Mouse (Mus musculus): ENCODE measurements around the gene Tomm22. TPM values are rescaled to one million over a fixed set of nuclear protein-coding genes. Genes with fewer than 3 reads are reported as not detected.

Gene Tomm22
- polyA plus RNA-seq (2015; fragmentation: Nextera tagmentation; extraction: Ambion mirVana), result 116 and 125 TPM in 2 replicates

DNA sequence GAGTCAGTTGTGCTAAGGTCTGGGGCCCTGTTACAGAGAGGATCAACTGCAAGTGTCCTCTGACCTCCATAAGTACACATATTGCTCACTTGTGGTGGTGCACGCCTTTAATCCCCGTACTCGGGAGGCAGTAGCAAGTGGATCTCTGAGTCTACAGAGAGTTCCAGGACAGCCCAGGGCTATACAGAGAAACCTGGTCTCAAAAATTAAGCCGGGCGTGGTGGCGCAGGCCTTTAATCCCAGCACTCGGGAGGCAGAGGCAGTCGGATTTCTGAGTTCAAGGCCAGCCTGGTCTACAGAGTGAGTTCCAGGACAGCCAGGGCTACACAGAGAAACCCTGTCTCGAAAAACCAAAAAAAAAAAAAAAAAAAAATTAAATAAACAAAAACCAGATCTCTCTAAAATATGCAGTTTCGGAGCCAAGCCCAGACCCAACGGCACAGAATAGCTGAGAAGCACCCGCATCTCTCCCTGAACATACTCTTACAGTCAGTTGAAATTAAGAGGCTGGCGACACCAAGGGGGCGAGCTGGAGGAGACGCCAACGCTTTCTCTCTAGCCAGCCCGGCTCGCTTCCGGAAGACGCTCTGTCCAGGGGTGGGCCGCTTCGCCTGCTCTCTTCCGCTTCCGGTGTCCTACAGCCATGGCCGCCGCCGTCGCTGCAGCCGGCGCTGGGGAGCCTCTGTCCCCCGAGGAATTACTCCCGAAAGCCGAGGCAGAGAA lies at the start of gene Tomm22:
Tomm22 (plus strand) TSS at position 613 of the 723 bp plus-strand sequence.
- no peaks in the 10 kb centered on the region for H3K27me3 ChIP-seq (ENCODE audit: control insufficient read depth, insufficient read depth, low read depth, low read length)
- H3K4me3 ChIP-seq (ENCODE audit: low read depth, low read length), result peak within 1 kb of the TSS; percentile 74
- ATAC-seq (ENCODE audit: low read depth), result peak; percentile 98
- WGBS (ENCODE audit: insufficient replicate concordance), result 14% methylated on average over 33 of the region's 33 CpGs
- no peaks in the 10 kb centered on the region for H3K9me3 ChIP-seq (replicated peaks; ENCODE audit: control insufficient read depth, low read length)
- H3K36me3 ChIP-seq (ENCODE audit: control insufficient read depth, insufficient read depth), result peaks cover 22% of the 10 kb centered on the region
- H3K9ac ChIP-seq (ENCODE audit: low read depth, low read length), result peak within 1 kb of the TSS; percentile 79
- peaks cover 13% of the 10 kb centered on the region for H3K4me1 ChIP-seq (ENCODE audit: control insufficient read depth, low read depth, low read length)
- peak within 1 kb of the TSS; percentile 54 for H3K27ac ChIP-seq (ENCODE audit: low read length)
- peak within 1 kb of the TSS; percentile 71 for H3K4me2 ChIP-seq (ENCODE audit: low read depth, low read length)

DNA sequence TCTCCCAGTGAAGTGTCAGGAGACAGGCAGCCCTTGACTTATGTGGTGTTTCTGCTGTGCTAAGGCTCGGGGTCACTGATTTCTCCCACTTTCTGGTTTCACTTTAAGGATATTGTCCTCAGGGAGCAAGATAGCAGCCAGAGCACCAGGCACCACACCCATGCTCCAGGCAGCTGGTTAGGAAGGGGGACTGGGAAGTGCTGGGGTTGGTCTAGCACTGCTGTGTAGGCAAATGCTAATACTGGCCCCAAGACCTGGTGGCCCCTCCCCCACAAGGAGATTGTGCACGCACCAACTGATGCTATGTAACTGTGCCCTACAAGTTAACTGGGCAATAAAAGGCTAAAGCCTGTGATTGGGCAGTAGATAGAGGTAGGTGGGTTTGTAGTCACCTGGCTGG lies 40.2 kb upstream of the Tomm22 start:
- Histone ChIP-seq H3K27me3 (ENCODE audit: control insufficient read depth, insufficient read depth, low read depth, low read length) (no peaks in the 10 kb centered on the region), H3K9me3 (replicated peaks; ENCODE audit: control insufficient read depth, low read length) (no peaks in the 10 kb centered on the region), H3K4me1 (ENCODE audit: control insufficient read depth, low read depth, low read length) (no peaks in the 10 kb centered on the region), H3K36me3 (ENCODE audit: control insufficient read depth, insufficient read depth) (no peaks in the 10 kb centered on the region), H3K27ac (ENCODE audit: low read length) (no peak overlapping the region), H3K4me3 (ENCODE audit: low read depth, low read length) (no peak overlapping the region), H3K4me2 (ENCODE audit: low read depth, low read length) (no peak overlapping the region), H3K9ac (ENCODE audit: low read depth, low read length) (no peak overlapping the region)
- 59% methylated on average over 2 of the region's 2 CpGs for WGBS (ENCODE audit: insufficient replicate concordance)
- no peak for ATAC-seq (ENCODE audit: low read depth)

GRCm38 (mm10) chr15:79641135-79641817 lies 29.4 kb upstream of the Tomm22 start:
- no peak overlapping the region for H3K4me3 ChIP-seq (ENCODE audit: low read depth, low read length)
- 47% methylated on average over 11 of the region's 12 CpGs for WGBS (ENCODE audit: insufficient replicate concordance)
- H3K36me3 ChIP-seq (ENCODE audit: control insufficient read depth, insufficient read depth), result no peaks in the 10 kb centered on the region
- H3K4me1 ChIP-seq (ENCODE audit: control insufficient read depth, low read depth, low read length), result no peaks in the 10 kb centered on the region
- H3K9ac ChIP-seq (ENCODE audit: low read depth, low read length), result no peak overlapping the region
- ATAC-seq (ENCODE audit: low read depth), result no peak
- H3K27ac ChIP-seq (ENCODE audit: low read length), result no peak overlapping the region
- no peak overlapping the region for H3K4me2 ChIP-seq (ENCODE audit: low read depth, low read length)
- H3K9me3 ChIP-seq (replicated peaks; ENCODE audit: control insufficient read depth, low read length), result no peaks in the 10 kb centered on the region
- no peaks in the 10 kb centered on the region for H3K27me3 ChIP-seq (ENCODE audit: control insufficient read depth, insufficient read depth, low read depth, low read length)

DNA sequence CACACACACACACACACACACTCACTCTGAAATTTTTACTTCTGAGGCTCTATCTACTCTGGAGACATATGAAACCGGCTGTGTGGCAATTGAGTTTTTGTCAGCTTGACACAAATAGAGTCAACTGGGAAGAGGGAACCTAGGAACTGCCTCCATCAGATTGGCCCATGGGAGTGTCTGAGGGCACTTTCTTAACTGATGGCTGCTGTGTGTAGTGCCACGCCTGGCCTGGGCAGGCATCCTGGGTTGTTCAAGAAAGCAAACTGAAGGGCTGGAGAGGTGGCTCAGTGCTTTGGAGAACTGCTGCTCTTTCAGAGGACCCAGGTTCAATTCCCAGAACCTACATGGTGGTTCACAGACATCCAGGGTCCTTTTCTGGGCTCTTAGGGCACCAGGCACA lies 25.2 kb upstream of the Tomm22 start:
- Histone ChIP-seq H3K4me3 (ENCODE audit: low read depth, low read length) (no peak overlapping the region), H3K36me3 (ENCODE audit: control insufficient read depth, insufficient read depth) (no peaks in the 10 kb centered on the region), H3K27ac (ENCODE audit: low read length) (no peak overlapping the region), H3K9me3 (replicated peaks; ENCODE audit: control insufficient read depth, low read length) (no peaks in the 10 kb centered on the region), H3K9ac (ENCODE audit: low read depth, low read length) (no peak overlapping the region), H3K4me2 (ENCODE audit: low read depth, low read length) (no peak overlapping the region), H3K4me1 (ENCODE audit: control insufficient read depth, low read depth, low read length) (no peaks in the 10 kb centered on the region), H3K27me3 (ENCODE audit: control insufficient read depth, insufficient read depth, low read depth, low read length) (no peaks in the 10 kb centered on the region)
- 33% methylated on average over 2 of the region's 2 CpGs for WGBS (ENCODE audit: insufficient replicate concordance)
- ATAC-seq (ENCODE audit: low read depth), result no peak

- no peaks in the 10 kb centered on the region for H3K27me3 ChIP-seq (ENCODE audit: control insufficient read depth, insufficient read depth, low read depth, low read length)
- no peak overlapping the region for H3K4me3 ChIP-seq (ENCODE audit: low read depth, low read length)
- 74% methylated on average over 12 of the region's 12 CpGs for WGBS (ENCODE audit: insufficient replicate concordance)
- no peaks in the 10 kb centered on the region for H3K9me3 ChIP-seq (replicated peaks; ENCODE audit: control insufficient read depth, low read length)
- H3K27ac ChIP-seq (ENCODE audit: low read length), result no peak overlapping the region
- H3K4me2 ChIP-seq (ENCODE audit: low read depth, low read length), result no peak overlapping the region
- H3K4me1 ChIP-seq (ENCODE audit: control insufficient read depth, low read depth, low read length), result no peaks in the 10 kb centered on the region
- no peaks in the 10 kb centered on the region for H3K36me3 ChIP-seq (ENCODE audit: control insufficient read depth, insufficient read depth)
- no peak overlapping the region for H3K9ac ChIP-seq (ENCODE audit: low read depth, low read length)
- no peak for ATAC-seq (ENCODE audit: low read depth)
These were observed 22.5 kb upstream of the Tomm22 start for GRCm38 (mm10) chr15:79648130-79648529.

- no peak overlapping the region for H3K4me3 ChIP-seq (ENCODE audit: low read depth, low read length)
- no peak for ATAC-seq (ENCODE audit: low read depth)
- no peaks in the 10 kb centered on the region for H3K9me3 ChIP-seq (replicated peaks; ENCODE audit: control insufficient read depth, low read length)
- no peaks in the 10 kb centered on the region for H3K36me3 ChIP-seq (ENCODE audit: control insufficient read depth, insufficient read depth)
- no peak overlapping the region for H3K27ac ChIP-seq (ENCODE audit: low read length)
- H3K4me1 ChIP-seq (ENCODE audit: control insufficient read depth, low read depth, low read length), result no peaks in the 10 kb centered on the region
- H3K4me2 ChIP-seq (ENCODE audit: low read depth, low read length), result no peak overlapping the region
- no peak overlapping the region for H3K9ac ChIP-seq (ENCODE audit: low read depth, low read length)
- H3K27me3 ChIP-seq (ENCODE audit: control insufficient read depth, insufficient read depth, low read depth, low read length), result no peaks in the 10 kb centered on the region
These were observed 20.1 kb upstream of the Tomm22 start for GRCm38 (mm10) chr15:79650569-79650968.

DNA sequence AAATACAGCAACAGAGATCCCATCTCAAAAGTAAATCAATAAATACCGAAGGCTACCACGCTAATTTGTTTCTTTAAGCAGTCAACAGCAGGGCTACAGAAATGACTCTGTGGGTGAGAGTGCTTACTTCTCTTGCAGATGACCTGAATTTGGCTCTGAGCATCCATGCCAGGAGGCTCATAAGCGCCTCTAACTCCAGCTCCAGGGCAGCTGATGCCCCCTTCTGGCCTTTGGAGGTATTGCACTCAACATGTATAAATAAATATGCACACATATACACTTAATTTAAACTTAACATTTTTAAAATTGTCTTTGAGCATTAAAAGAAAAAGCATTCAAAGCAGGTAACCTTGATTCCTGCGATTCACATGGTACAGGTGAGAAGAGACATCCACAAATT lies 19.2 kb upstream of the Tomm22 start:
- Histone ChIP-seq H3K4me2 (ENCODE audit: low read depth, low read length) (no peak overlapping the region), H3K27me3 (ENCODE audit: control insufficient read depth, insufficient read depth, low read depth, low read length) (no peaks in the 10 kb centered on the region), H3K36me3 (ENCODE audit: control insufficient read depth, insufficient read depth) (no peaks in the 10 kb centered on the region), H3K27ac (ENCODE audit: low read length) (no peak overlapping the region), H3K9ac (ENCODE audit: low read depth, low read length) (no peak overlapping the region), H3K9me3 (replicated peaks; ENCODE audit: control insufficient read depth, low read length) (no peaks in the 10 kb centered on the region), H3K4me1 (ENCODE audit: control insufficient read depth, low read depth, low read length) (no peaks in the 10 kb centered on the region), H3K4me3 (ENCODE audit: low read depth, low read length) (no peak overlapping the region)
- 63% methylated on average over 4 of the region's 4 CpGs for WGBS (ENCODE audit: insufficient replicate concordance)
- no peak for ATAC-seq (ENCODE audit: low read depth)

DNA sequence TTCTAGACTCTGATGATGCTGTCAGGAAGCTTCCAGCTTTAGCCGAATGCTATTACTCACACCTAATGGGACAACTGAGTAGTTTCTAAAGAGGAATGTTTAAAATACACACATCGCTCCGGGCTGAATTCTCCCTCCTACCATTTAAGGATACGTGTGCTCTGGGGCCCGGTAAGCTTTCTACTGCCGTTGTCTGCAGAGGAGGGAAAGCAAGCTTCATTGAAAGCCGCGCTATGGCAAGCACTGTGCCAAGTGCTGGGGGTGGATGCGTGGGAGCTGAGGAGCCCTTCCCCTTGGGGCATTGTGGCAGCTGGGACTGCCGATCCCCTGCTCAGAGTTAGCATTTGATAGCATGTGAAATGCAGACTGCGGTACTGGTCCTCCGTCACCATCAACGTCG lies 14.2 kb upstream of the Tomm22 start:
- Histone ChIP-seq H3K27me3 (ENCODE audit: control insufficient read depth, insufficient read depth, low read depth, low read length) (no peaks in the 10 kb centered on the region), H3K4me2 (ENCODE audit: low read depth, low read length) (no peak overlapping the region), H3K9ac (ENCODE audit: low read depth, low read length) (no peak overlapping the region), H3K36me3 (ENCODE audit: control insufficient read depth, insufficient read depth) (no peaks in the 10 kb centered on the region), H3K4me1 (ENCODE audit: control insufficient read depth, low read depth, low read length) (peaks cover 12% of the 10 kb centered on the region), H3K9me3 (replicated peaks; ENCODE audit: control insufficient read depth, low read length) (no peaks in the 10 kb centered on the region), H3K4me3 (ENCODE audit: low read depth, low read length) (no peak overlapping the region), H3K27ac (ENCODE audit: low read length) (no peak overlapping the region)
- WGBS (ENCODE audit: insufficient replicate concordance), result 91% methylated on average over 14 of the region's 14 CpGs
- ATAC-seq (ENCODE audit: low read depth), result no peak

DNA sequence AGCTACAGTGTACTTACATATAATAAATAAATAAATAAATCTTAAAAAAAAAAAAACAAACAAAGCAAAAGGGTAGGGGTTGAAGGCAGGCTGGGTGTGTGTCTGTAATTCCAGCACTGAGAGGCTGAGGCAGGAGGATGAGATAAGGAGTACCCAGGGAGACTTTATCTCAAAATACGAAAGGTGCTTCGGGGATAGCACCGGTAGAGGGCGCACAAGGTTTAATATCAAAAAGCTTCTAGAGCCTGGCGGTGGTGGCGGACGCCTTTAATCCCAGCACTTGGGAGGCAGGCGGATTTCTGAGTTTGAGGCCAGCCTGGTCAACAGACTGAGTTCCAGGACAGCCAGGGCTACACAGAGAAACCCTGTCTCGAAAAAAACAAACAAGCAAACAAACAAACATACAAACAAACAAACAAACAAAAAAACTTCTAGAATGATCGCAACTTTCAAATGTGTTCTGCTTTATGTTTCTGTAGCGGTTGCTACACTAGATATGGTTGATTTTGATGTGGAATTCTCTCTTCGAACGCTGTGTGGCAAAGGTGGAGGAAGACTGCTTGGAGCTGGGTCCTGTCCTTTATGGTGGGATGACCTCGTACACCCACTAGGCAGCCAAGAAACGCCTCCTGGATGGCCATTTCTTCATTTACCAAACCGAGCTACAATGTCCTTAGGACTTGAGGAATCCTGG lies 12.7 kb upstream of the Tomm22 start:
- peak overlapping the region; percentile 86 for H3K4me2 ChIP-seq (ENCODE audit: low read depth, low read length)
- no peaks in the 10 kb centered on the region for H3K36me3 ChIP-seq (ENCODE audit: control insufficient read depth, insufficient read depth)
- peak; percentile 58 for ATAC-seq (ENCODE audit: low read depth)
- H3K9ac ChIP-seq (ENCODE audit: low read depth, low read length), result peak overlapping the region; percentile 83
- H3K27ac ChIP-seq (ENCODE audit: low read length), result peak overlapping the region; percentile 67
- peaks cover 12% of the 10 kb centered on the region for H3K4me1 ChIP-seq (ENCODE audit: control insufficient read depth, low read depth, low read length)
- H3K9me3 ChIP-seq (replicated peaks; ENCODE audit: control insufficient read depth, low read length), result no peaks in the 10 kb centered on the region
- 3% methylated on average over 16 of the region's 16 CpGs for WGBS (ENCODE audit: insufficient replicate concordance)
- no peaks in the 10 kb centered on the region for H3K27me3 ChIP-seq (ENCODE audit: control insufficient read depth, insufficient read depth, low read depth, low read length)
- H3K4me3 ChIP-seq (ENCODE audit: low read depth, low read length), result peak overlapping the region; percentile 71

All from liver, embryonic 16.5 days (tissue).